Mouse (Mus musculus): ENCODE data around the gene Zbtb45.

DNA sequence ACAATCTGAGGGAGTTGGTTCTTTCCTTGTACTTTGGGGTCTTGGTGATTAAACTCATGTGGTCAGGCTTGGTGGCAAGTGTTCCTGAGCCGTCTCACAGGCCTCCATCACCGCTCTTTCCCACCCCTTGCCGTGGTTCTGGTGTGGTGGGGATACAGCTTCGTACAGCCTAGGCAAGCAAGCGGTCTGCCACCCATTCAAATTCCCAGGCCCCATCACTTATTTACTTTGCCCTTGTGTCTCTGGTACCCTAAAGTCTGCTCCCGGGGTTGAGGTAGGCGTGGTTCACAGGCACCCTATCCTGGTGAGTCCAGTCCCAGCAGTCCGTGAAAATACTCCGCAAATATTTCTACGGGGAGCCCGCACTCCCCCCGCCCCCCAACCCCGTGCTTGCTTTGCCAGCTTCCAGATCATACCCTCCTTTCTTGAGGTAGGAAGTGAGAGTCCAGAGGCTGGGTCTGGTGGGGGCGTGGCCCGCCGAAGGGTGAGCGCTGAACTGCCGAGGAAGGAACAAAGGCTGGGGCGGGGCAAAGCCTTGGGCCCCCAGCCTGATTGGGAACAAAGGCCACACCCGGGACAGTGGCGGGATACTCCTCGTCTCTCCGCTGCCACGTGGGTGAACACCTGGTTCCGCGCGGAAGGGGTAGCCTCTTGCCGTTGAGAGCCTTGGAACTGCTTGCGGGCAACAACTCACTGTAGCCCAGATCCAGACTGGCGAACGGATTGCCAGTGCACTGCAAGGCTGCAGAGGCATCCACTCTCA lies 13.1 kb upstream of the Zbtb45 start:
- no peak for TF ChIP-seq CTCF (IDR thresholded peaks at IDR 0.05)
- TF ChIP-seq POLR2A (IDR thresholded peaks at IDR 0.05; ENCODE audit: insufficient read depth, low read depth, low read length), result no peak
- no peak for TF ChIP-seq EP300 (IDR thresholded peaks at IDR 0.05; ENCODE audit: insufficient read depth, low read depth, low read length)
